Mouse (Mus musculus): ENCODE data around the gene Cep170b. TPM values are rescaled to one million over a fixed set of nuclear protein-coding genes. Genes with fewer than 3 reads are reported as not detected.

The Cep170b gene
- total RNA-seq, 2 experiments from 2014 or later: 11.2 to 12.3 TPM

DNA sequence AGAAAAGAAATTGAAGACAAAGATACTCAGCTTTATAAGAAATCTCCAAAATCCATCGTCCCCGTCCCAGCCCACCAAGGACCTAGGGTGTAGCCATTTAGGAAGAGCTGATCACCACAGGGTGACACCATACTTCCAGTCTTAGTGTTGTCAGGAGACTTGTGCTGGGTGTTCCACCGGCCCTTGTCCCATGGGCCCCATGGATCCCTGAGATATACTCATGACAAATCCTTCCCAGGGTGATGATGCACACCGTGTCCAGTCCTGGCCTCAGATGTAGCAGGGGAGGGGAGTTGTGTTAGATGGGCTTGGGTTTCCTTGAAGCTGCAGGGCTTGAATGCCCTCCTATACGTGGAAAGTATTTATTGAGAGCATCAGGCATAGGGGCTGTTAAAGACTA, 37.6 kb downstream of the Cep170b start:
- intact Hi-C loops (cut with DNase I): no loop called here
- DNase-seq: peak in 1 of 2 experiments; percentile 1

DNA sequence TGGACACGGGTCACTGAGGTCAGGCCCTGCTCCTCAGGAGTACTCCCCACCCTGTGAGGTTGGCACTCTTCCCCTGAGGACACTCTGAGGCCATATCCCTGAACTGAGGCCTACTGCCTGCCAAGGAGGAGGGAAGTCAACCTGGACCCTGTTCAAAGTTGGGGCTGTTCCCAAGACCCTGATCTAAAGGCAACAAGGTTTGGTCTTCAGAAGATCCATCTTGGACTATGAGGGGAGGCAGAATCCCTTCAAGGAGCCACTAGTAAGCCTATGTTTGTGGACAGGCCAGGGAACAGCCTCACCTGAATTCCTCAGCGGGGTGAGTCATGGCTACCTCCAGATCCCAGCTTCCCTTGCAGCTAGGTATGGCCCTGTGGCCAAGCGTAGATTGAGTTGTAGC, 39.2 kb downstream of the Cep170b start:
- peak in 1 of 2 experiments; percentile 2 for DNase-seq
- intact Hi-C loops (cut with DNase I): no loop called here

DNA sequence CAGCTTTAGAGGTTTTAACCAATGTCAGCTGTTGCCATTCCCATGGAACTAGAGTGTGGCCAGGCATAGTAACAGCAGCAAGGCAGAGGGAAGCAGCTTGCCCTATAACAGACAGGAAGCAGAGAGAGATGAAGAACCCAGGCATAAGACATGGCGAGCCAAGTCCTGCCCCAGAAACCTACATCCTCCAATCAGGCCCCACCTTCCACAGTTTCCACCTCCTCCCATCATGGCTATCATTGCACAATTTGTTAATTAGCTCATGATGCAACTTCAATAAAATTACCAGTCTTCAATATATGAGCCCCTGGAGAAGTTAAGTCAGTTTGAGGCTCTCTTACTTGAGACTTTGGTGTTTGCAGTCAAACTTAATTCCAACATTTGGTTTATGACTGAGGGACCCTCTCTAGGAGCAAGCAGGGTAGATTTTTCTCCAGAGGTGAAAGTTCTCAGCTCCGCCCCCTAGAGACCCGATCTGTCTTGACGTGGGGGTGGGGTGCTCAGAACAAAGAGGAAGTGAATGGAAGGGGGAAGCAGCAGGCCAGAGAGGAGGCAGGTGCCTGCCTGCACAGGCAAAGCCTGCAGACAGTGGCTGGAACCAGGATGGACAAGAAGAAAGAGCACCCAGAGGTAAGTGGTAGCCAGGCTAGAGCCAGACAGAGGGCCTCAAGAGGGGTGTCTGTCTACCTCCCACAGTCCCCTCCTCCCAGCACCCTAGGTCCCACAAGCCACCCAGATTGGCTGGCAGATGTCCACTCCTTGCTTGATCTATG, 40.1 kb downstream of the Cep170b start, which contains the start of gene Pld4:
TSS of gene Pld4 (plus strand) at position 502 of the 773 bp plus-strand sequence.
- DNase-seq: peak in 1 of 2 experiments; percentile 4
- intact Hi-C loops (cut with DNase I): no loop called here

DNA sequence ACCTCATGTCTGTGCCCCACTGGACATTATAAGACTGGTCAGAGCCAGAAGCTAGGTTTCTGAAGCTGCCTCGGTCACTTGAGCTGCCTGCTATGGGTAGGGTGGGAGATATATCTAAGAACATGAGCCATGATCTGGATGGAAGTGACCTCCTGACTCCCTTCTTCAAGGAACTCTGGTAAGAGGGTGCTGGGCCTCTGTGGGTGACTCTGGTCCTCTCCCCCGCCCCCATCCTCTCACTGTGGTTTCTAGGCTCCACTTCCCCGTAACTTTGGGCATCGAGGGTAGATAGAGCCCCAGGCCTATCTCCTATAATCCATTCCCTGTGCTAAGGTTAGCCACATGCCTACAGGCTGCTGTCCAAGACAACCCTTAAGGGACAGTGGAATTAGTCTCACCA, 41.2 kb downstream of the Cep170b start:
- intact Hi-C loops (cut with DNase I): no loop called here
- no peak for DNase-seq

DNA sequence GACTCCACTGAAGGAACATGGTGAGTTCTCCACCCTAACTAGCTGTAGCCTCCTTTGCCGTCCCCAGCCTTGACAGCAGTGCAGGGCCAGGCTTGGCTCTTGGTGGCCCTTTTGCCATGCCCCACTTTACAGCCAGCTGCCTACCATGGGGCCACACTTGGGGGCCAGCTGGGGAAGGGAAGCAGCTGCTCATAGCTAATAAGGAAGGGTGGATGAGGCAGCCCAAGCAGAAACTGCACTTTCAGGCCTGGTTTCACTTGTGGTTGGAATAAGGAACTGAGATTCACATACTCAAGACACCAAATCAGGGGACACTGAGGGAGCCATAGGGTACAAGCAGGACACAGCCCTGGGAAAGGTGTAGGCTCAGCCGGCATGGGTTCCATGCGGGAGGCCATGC, 41.8 kb downstream of the Cep170b start:
- intact Hi-C loops (cut with DNase I): no loop called here
- no peak for DNase-seq

DNA sequence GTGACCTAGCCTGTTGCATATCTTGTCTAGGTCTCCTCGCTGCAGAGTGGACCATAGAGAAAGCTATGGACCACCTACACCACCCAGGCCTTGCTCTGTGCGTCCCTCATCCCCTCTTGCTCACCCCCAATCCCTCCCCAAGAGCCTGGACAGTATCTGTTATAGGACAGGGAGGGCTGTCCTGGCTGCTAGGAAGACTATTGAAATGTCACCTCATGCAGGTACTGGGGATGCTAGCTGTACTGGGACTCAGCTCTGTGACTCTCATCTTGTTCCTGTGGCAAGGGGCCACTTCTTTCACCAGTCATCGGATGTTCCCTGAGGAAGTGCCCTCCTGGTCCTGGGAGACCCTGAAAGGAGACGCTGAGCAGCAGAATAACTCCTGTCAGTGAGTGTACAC, 42.9 kb downstream of the Cep170b start:
- intact Hi-C loops (cut with DNase I): no loop called here
- no peak for DNase-seq

DNA sequence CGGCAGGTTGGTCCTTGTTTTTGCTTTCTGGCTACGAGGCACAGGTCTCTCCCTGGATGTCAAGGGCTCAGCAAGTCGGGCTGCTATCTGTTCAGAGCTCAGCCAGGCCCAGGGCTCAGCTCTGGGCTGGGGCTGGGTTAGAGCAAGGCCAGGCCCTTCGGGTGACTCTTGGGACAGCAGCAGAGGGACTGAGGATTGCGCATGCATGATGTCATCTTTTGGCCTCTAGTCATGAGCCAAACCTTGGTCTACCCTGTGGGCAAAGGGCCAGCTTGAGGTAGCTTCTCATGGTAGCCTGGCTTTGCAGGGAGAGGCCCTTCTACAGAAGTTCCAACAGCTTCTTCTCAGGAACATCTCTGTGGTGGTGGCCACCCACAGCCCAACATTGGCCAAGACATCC, 43.9 kb downstream of the Cep170b start:
- intact Hi-C loops (cut with DNase I): no loop called here
- DNase-seq: no peak

DNA sequence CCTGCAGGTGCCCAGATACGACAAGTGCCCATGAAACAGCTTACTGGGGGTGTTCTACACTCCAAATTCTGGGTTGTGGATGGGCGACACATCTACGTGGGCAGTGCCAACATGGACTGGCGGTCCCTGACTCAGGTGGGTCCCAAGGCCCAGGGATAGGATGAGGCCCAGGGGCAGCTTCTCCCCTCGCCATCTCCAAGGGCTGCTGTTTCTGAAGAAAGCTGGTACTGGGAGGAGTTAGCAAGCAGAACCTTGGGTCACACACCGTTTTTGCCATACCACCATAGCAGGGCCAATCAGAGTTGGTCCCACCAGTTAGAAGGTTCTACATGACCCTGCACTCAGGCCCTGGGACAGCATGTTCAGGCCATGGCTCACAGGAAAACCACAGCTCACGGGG, 44.7 kb downstream of the Cep170b start:
- intact Hi-C loops (cut with DNase I): no loop called here
- DNase-seq: no peak

DNA sequence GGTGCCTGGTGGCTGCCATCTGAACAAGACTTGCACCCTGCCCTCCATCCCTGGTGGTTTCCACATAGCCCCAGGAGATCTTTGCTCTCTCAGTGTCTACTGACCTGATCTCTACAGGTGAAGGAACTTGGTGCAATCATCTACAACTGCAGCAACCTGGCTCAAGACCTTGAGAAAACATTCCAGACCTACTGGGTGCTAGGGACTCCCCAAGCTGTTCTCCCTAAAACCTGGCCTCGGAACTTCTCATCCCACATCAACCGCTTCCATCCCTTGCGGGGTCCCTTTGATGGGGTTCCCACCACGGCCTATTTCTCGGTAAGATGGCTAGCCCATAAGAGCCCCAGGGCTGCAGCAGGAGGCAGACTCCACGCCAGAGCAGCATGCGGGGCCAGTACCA, 46.3 kb downstream of the Cep170b start:
- no peak for DNase-seq
- intact Hi-C loops (cut with DNase I): no loop called here

DNA sequence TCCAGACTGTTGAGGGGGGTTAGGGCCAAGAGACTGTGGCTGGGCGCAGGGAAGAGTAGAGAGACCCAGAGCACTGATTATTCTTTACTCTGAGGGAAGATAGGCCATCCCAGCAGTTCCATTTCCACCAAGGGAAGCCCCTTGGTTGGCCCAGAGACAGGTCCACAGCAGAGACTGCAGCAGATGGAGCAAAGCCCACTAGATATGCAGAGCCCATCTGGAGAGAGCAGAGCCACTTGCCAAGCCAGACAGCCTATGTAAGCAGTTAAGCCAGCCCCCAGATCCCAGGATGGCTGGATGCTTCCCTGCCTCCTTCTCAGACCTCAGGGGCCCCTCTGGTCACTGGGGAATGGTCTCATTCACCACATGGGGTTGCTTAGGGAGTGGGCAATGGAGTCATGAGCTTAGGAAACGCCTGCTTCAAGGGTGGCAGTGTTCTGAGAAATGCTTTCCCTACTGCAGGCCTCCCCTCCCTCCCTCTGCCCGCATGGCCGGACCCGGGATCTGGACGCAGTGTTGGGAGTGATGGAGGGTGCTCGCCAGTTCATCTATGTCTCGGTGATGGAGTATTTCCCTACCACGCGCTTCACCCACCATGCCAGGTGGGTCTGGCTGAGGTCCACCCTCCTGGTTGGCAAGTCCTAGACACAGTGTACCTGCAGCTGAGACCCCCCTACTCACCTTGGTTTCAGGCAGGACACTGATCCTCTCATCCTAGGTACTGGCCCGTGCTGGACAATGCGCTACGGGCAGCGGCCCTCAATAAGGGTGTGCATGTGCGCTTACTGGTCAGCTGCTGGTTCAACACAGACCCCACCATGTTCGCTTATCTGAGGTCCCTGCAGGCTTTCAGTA, 47.0 kb downstream of the Cep170b start:
- intact Hi-C loops (cut with DNase I): no loop called here
- no peak for DNase-seq

DNA sequence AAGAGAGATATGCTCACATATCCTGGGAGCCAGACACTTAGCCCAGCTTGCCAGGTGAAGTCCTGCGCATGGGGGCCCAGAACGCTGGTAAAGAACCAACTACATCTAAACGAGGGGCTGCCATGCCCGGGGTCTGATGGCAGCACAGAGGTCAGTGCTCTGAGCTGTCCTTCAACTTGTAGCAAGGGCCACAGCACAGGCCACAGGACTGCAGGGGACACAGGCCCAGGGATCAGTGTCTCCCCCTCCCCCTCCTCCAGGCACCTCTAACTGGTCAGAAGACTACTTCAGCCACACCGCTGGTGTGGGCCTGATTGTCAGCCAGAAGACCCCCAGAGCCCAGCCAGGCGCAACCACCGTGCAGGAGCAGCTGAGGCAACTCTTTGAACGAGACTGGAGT, 47.9 kb downstream of the Cep170b start:
- no peak for DNase-seq
- intact Hi-C loops (cut with DNase I): no loop called here

DNA sequence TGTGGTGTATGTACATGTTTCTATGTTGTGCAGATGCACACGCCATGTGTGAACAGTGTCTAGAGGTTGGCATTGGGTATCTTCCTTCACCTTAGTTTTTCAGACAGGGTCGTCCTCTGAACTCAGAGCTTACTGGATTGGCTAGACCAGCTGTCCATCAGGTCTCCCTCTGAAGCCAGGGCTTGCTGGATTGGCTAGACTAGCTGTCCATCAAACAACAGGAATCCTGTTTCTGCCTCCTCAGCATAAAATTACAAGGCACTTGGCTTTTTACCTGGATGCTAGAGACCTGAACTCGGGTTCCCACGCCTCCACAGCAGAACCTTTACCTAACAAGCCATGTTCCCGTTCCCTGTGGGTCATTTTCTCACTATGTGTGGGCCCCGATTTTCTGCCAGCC, 48.8 kb downstream of the Cep170b start:
- intact Hi-C loops (cut with DNase I): no loop called here
- DNase-seq: no peak

DNA sequence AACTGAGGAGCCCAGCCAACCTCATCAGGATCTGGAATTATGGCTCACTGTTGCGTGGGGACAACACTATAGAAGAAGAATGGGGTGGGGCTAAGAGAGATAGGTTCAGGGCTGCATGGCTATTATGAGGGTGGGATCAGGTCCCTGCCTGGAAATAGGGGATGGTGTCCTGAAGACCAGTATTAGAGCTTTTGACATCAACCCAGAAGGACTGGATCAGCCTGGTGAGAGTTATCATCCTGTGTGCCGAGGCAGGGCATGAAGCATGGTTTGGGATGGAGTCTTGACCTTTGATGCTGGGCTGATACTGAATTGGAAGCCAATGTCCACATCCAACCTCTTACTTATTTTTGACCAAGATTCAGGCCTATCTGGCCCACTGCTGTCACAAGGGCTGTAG, 49.5 kb downstream of the Cep170b start:
- intact Hi-C loops (cut with DNase I): no loop called here
- no peak for DNase-seq

DNA sequence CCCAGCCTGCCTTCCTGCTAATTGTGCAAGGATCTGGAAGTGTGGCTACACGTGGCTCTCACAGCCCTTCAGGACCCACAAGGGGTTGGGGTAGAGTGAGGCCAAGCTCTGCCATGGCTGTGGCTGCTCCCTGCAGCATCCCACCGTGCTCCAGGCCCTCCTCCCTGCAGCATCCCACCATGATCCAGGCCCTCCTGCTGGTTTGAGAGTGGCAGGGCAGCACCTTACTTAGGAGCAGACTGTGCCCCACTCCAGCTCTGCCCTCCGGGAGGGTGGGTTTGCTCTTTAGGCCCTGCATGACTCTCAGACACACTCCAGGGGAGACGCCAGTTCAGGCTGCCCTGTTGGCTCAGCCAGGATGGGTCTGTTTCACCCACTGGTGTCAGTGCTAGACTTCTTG, 50.1 kb downstream of the Cep170b start:
- no peak for DNase-seq
- intact Hi-C loops (cut with DNase I): no loop called here

DNA sequence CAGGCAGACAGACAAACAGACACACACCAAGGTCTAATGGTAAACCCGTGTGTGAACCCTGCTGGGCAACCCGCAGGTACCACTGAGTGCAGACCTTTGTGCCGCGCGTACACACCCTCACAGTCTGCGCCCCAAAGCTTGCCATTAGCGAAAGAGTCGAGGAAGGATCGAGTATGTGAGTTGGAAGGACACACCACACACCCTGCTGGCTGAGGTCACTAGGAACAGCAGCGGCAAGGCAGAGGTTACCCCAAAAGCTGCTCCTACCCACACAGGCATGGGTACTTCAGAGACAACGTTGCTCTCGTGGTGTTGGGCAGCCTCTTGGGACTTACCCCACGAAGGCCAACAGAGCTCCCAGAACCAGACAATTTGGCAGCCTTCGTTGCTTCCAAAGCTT, 52.1 kb downstream of the Cep170b start:
- intact Hi-C loops (cut with DNase I): no loop called here

DNA sequence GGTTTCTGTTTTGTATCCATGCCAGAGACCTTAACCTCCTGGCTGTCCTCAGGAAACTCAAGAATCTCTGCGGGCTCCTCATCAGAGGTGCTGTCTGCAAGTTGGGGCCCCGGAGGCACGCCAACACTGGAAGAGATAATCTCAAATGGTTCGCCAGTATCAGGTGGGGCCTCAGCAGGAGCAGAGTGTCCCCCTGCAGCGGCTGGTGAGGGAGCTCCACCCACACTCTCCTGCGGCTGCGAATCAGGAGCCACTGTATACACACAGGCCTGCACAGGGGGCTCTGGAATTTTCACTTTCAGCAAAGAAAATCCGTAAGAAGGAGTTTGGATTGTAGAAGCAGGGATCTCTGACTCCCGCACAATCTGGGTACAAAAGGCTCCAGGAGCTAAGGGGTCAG, 53.1 kb downstream of the Cep170b start:
- intact Hi-C loops (cut with DNase I): no loop called here
- DNase-seq: no peak

More for the DNA sequence above, 52.1 kb downstream of the Cep170b start:
- no peak for DNase-seq

DNA sequence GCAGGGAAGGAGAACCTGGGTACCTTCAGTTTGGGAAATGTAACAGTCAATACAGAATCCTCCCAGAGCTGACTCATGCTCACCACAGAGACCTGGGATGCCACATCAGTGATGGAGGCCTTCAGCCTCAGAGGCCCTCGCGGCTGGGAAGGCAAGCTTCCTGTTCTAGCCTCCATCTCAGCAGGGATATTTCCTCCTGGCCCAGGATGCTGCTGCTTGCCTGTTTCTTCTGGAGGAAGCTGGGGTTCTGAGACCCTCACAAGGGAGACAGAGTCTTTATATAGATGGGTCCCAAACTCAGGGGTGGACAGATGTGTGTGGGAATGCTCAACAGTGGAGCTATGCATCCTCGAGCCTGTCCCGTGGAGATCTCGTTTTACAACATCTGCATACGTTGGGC, 53.8 kb downstream of the Cep170b start:
- DNase-seq: no peak
- intact Hi-C loops (cut with DNase I): no loop called here

DNA sequence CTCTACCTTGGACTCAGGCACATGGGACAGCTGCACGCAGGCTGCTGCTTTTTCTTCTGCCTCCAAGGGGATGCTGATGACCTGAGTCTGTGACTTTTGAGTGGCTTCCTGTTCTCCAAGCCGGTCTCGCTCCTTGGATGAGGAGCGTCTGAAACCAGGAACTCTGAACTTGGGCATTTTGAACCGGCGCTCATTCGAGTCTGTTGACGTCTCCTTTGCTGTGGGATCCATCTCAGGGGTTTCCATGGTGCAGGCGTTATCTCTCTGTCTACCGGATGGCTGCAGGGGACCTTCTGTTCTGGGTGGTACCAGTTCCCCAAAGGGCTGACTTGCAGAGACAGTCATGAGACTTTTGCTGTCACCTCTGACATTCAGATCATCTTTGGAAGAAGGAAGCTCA, 54.2 kb downstream of the Cep170b start:
- DNase-seq: no peak
- intact Hi-C loops (cut with DNase I): no loop called here

DNA sequence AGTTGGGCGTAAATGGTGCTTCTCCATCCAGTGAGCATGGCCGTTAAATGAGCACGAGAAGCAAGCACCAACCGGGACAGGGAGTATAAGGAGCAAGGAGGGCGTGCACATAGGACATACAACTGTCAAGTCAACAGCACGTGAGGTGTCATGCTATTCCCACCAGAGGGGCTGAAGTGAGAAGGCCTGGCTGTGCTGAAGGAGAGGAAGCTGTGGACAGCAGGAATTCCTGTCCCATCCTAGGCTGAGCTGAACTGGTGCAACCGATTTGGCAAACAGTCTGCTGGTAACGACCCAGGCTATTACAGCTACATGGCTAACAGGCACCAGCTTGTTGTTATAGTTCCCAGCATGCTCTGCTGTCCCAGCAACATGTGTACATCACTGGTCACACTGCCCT, 70.8 kb downstream of the Cep170b start:
- intact Hi-C loops (cut with DNase I): no loop called here
- no peak for DNase-seq

DNA sequence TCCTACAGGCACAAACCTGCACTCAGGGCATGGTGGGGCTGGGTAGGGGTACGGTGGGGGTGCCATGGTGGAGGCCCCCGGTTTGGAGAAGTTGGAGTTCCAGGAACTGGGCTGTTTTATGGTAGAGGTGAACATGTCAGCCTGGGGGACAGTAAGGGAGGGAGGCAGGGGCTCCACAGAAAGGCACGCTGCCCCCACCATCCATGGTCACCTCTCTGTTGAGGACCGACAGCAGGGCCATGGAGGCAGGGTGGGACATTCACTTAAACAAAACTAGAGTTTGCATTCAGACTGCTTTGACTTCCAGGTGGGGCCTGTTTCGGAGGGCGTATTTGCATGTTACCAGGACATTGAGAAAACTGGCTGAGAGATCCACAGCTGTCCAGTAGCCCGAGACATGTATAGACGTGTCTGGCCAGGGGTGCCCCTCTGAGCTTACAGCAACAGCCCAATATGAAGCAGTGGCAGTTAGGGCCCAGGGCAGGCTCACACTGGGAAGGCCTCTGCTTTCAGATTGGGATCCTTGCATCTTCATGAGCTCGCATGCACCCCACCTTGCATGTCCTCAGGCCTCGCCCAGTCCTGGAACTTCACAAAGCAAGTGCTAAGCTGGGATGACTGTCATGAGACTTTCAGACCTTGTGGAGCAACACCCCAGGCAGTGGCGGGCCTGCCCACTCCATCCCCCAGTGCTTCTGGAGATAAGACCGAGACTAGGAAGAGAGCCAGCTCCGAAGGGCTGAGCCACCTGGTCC, 73.5 kb downstream of the Cep170b start:
- peak; percentile 23 to 45 for DNase-seq
- intact Hi-C loops (cut with DNase I): no loop called here

DNA sequence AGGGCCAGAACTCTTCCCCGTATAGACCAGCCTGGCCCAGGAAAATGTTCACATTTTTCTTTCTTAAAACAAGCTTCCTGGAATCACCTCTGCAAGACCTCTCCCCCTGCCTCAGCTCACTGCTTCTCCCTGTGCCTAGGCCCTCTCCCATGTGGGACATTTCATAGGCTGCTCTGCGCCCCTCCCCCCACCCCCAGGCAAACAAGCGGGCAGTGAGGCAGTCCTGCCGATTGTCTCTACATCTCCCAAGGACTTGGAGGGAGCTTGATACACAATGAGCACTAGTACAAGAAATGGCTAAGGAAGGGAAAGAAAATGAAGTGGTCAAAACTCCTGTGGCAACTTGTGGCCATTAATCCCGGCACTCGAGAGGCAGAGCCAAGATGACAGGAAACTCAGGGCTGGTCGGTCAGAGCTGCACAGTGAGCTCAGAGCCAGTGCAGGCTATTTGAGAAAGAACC, 74.1 kb downstream of the Cep170b start:
- intact Hi-C loops (cut with DNase I): no loop called here
- no peak for DNase-seq
